23 mouse cellular contexts compared by ENCODE assay signal in the genomic region with DNA sequence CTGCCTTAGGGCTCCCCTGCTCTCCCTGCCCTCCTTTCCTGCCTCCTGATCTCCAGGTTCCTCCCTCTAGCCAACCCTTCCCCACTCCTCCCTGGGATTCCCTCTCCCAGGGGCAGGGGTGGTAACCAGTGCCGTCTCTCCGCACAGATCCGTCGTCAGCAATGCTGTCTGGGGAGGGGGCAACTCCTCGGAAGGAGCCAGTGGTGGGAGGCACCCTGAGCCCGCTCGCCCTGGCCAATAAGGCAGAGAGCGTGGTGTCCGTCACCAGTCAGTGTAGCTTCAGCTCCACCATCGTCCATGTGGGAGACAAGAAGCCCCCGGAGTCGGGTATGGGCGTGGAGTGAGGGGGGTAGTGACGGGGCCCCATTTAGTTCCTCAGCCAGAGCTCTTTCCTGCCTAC. TPM values are rescaled to one million over a fixed set of nuclear protein-coding genes. Genes with fewer than 3 reads are reported as not detected.
A peak's percentile ranks its signal among the peaks of the same experiment; 100 is the strongest.
DNase-seq lines count a peak whose midpoint lies in the region; ATAC-seq and TF ChIP-seq lines count a peak whose summit lies in the region.
"Had no signal": no experiment of that assay in that cellular context is flagged by ENCODE, and none has a peak within 500 bp of the region (broad histone marks: within the 10 kb centered on the region; RNA-seq: fewer than 3 reads in every experiment).

No protein-coding gene starts in this region.

- TF ChIP-seq CTCF in lung, adult 2 months (IDR thresholded peaks at IDR 0.05; ENCODE audit: insufficient read depth, low read length): no peak

- no peak overlapping the region for H3K4me2 ChIP-seq in heart, embryonic 12.5 days
- H3K4me2 ChIP-seq: heart, embryonic 11.5 days; liver, embryonic 15.5 days had no signal

- peak; percentile 7 for DNase-seq in adrenal gland, postnatal 14 days
- DNase-seq in adrenal gland, postnatal 25 days: no peak
- peak; percentile 95 for DNase-seq in heart, adult 11 months
- peak; percentile 4 for DNase-seq in lung, adult 2 months
- DNase-seq in lung, adult 18-20 months: no peak
- peak; percentile 8 for DNase-seq in CD4-positive helper T cell, adult 2 months (ENCODE audit: low read depth, low spot score)
- DNase-seq: gastrocnemius, postnatal 25 days; kidney, adult 18-20 months; kidney, postnatal 10 days; layer of hippocampus, postnatal 36 days; lung, postnatal 14 days; right cerebral cortex, postnatal 14 days had no signal

- ATAC-seq in heart, embryonic 12.5 days (ENCODE audit: insufficient number of reproducible peaks, low FRiP score): no peak
- ATAC-seq: forebrain, embryonic 14.5 days had no signal

- H3K9me3 ChIP-seq in heart, embryonic 12.5 days (replicated peaks): no peaks in the 10 kb centered on the region
- H3K9me3 ChIP-seq: liver, embryonic 15.5 days had no signal

- H3K27ac ChIP-seq in heart, embryonic 12.5 days (ENCODE audit: poor library complexity, severe bottlenecking): no peak overlapping the region
- H3K27ac ChIP-seq: liver, embryonic 15.5 days had no signal

- no peak for TF ChIP-seq POLR2A in lung, adult 2 months (IDR thresholded peaks at IDR 0.05; ENCODE audit: borderline replicate concordance, extremely low read depth, low read depth, low read length)

- H3K9ac ChIP-seq in heart, embryonic 12.5 days: no peak overlapping the region
- H3K9ac ChIP-seq: liver, embryonic 15.5 days had no signal

- H3K4me1 ChIP-seq in heart, embryonic 12.5 days (replicated peaks): peaks cover 17% of the 10 kb centered on the region
- H3K4me1 ChIP-seq in lung, adult 2 months (ENCODE audit: control insufficient read depth, insufficient read depth, low read length): peaks cover 8% of the 10 kb centered on the region; the same call in 1 of the 2 replicates

- no peaks in the 10 kb centered on the region for H3K27me3 ChIP-seq in heart, embryonic 12.5 days (replicated peaks)
- H3K27me3 ChIP-seq: CH12.LX; liver, embryonic 15.5 days had no signal

- 87% methylated on average over 14 of the region's 14 CpGs for WGBS in heart, embryonic 12.5 days
- 93% methylated on average over 14 of the region's 14 CpGs for WGBS in lung, adult 2 months

- H3K36me3 ChIP-seq in heart, embryonic 12.5 days: peaks cover 90% of the 10 kb centered on the region

- no peak overlapping the region for H3K4me3 ChIP-seq in heart, embryonic 12.5 days
- no peak overlapping the region for H3K4me3 ChIP-seq in lung, adult 2 months (replicated peaks; ENCODE audit: extremely low read depth, low read depth, low read length)
- H3K4me3 ChIP-seq: liver, embryonic 15.5 days had no signal

RNA-seq across cellular contexts. Expression of a gene that starts 9.5 kb away (rescaled TPM):
- total RNA-seq in adrenal gland, postnatal 14 days (2021): 116 and 118 TPM in 2 replicates
- total RNA-seq in adrenal gland, postnatal 25 days (2021): 66.5 and 84.7 TPM in 2 replicates
- polyA plus RNA-seq in heart, embryonic 12.5 days (2016; fragmentation: Nextera tagmentation; extraction: Ambion mirVana): 9.4 and 9.8 TPM in 2 replicates
- 36.8 and 78.5 TPM in 2 replicates for polyA plus RNA-seq in lung, adult 2 months (2012; rRNA removed)

RNA-seq across cellular contexts. Expression of a gene that starts 15.7 kb away (rescaled TPM):
- total RNA-seq in adrenal gland, postnatal 14 days (2021): 0.37 TPM in 1 of 2 replicates, not detected in the other
- total RNA-seq in adrenal gland, postnatal 25 days (2021): not detected in 2 replicates
- 0.70 and 0.81 TPM in 2 replicates for polyA plus RNA-seq in heart, embryonic 12.5 days (2016; fragmentation: Nextera tagmentation; extraction: Ambion mirVana)
- 0.25 and 0.95 TPM in 2 replicates for polyA plus RNA-seq in lung, adult 2 months (2012; rRNA removed)
- total RNA-seq: common myeloid progenitor, adult 5-6 weeks; gastrocnemius, postnatal 25 days; heart, postnatal 36 days; megakaryocyte-erythroid progenitor cell, adult 5-6 weeks had no signal

RNA-seq across cellular contexts. Expression of a gene that starts 16.2 kb away (rescaled TPM):
- 111 and 139 TPM in 2 replicates for total RNA-seq in adrenal gland, postnatal 14 days (2021)
- 143 and 163 TPM in 2 replicates for total RNA-seq in adrenal gland, postnatal 25 days (2021)
- 97.2 and 100 TPM in 2 replicates for polyA plus RNA-seq in heart, embryonic 12.5 days (2016; fragmentation: Nextera tagmentation; extraction: Ambion mirVana)
- 120 and 129 TPM in 2 replicates for polyA plus RNA-seq in lung, adult 2 months (2012; rRNA removed)

RNA-seq across cellular contexts. Expression of a gene that starts 17.9 kb away (rescaled TPM):
- total RNA-seq in adrenal gland, postnatal 14 days (2021): 0.38 and 0.41 TPM in 2 replicates
- total RNA-seq in adrenal gland, postnatal 25 days (2021): 1.2 and 1.6 TPM in 2 replicates
- polyA plus RNA-seq in heart, embryonic 12.5 days (2016; fragmentation: Nextera tagmentation; extraction: Ambion mirVana): 0.42 and 0.65 TPM in 2 replicates
- polyA plus RNA-seq in lung, adult 2 months (2012; rRNA removed): 1.1 and 1.2 TPM in 2 replicates
- total RNA-seq: CH12.LX; common myeloid progenitor, adult 5-6 weeks; megakaryocyte-erythroid progenitor cell, adult 5-6 weeks had no signal
- polyA plus RNA-seq: embryonic facial prominence, embryonic 11.5 days had no signal

RNA-seq across cellular contexts. Expression of a gene that starts 21.2 kb away (rescaled TPM):
- 1.2 and 1.6 TPM in 2 replicates for total RNA-seq in adrenal gland, postnatal 14 days (2021)
- total RNA-seq in adrenal gland, postnatal 25 days (2021): 0.64 and 2.8 TPM in 2 replicates
- 0.17 and 0.54 TPM in 2 replicates for polyA plus RNA-seq in heart, embryonic 12.5 days (2016; fragmentation: Nextera tagmentation; extraction: Ambion mirVana)
- polyA plus RNA-seq in lung, adult 2 months (2012; rRNA removed): 2.6 and 23.9 TPM in 2 replicates
- total RNA-seq: common myeloid progenitor, adult 5-6 weeks; gastrocnemius, postnatal 25 days; heart, postnatal 36 days; megakaryocyte-erythroid progenitor cell, adult 5-6 weeks; MEL; neutrophil, adult 5-6 weeks had no signal
- polyA plus RNA-seq: liver, embryonic 15.5 days had no signal

Comparison
In these comparisons a context has a peak if more than half of its experiments do, and no peak if none do; other contexts are left out.
1. DNase-seq: peak in adrenal gland, postnatal 14 days (single experiment), heart, adult 11 months (single experiment), lung, adult 2 months (single experiment) and CD4-positive helper T cell, adult 2 months (single experiment); none in adrenal gland, postnatal 25 days (single experiment) and lung, adult 18-20 months (0 of 2).